Mouse (Mus musculus) embryonic facial prominence, embryonic 12.5 days (tissue): ENCODE data around the gene Hmx1. TPM values are rescaled to one million over a fixed set of nuclear protein-coding genes. Genes with fewer than 3 reads are reported as not detected.
A peak's percentile ranks its signal among the peaks of the same experiment; 100 is the strongest.

ENCODE experiments used
- ATAC-seq: fragments of 200-750 bp; cut with Nextera tagmentation; 2 replicates; pipeline ENCODE4 v1.8.0; 2017; ENCODE audit not compliant: insufficient number of reproducible peaks, insufficient read depth, low FRiP score, low TSS enrichment
- H3K27ac ChIP-seq: fragments of 300-500 bp; sonication (generic); 2 replicates; pipeline ENCODE4 v1.5.1; 2016; ENCODE audit warnings: mild to moderate bottlenecking
- H3K27me3 ChIP-seq: fragments of 300-500 bp; sonication (generic); 2 replicates; pipeline ENCODE4 v1.6.1; 2016; ENCODE audit warnings: mild to moderate bottlenecking, moderate library complexity
- H3K36me3 ChIP-seq: fragments of 300-500 bp; sonication (generic); 2 replicates; pipeline ENCODE4 v1.6.1; 2016; ENCODE audit warnings: mild to moderate bottlenecking
- H3K4me1 ChIP-seq: fragments of 300-500 bp; sonication (generic); 2 replicates; pipeline ENCODE4 v1.6.1; 2016
- H3K4me2 ChIP-seq: fragments of 300-500 bp; sonication (generic); replicated peaks from 2 replicates; pipeline ENCODE4 v1.6.1; 2016; ENCODE audit warnings: mild to moderate bottlenecking, moderate library complexity
- H3K4me3 ChIP-seq: fragments of 300-500 bp; sonication (generic); 2 replicates; pipeline ENCODE4 v1.5.1; 2016; ENCODE audit warnings: mild to moderate bottlenecking
- H3K9ac ChIP-seq: fragments of 300-500 bp; sonication (generic); 2 replicates; pipeline ENCODE4 v1.6.1; 2016; ENCODE audit warnings: mild to moderate bottlenecking, moderate library complexity
- H3K9me3 ChIP-seq: fragments of 300-500 bp; sonication (generic); 2 replicates; pipeline ENCODE4 v1.6.1; 2016; ENCODE audit warnings: mild to moderate bottlenecking, moderate library complexity
- WGBS: fragments of 180-500 bp; shearing (Covaris S2); methylation state at CpG from one replicate; pipeline ENCODE4 v1.1.7; 2016; 5-methylcytosine and 5-hydroxymethylcytosine counted together
- polyA plus RNA-seq: library from polyadenylated mRNA; unstranded; fragments of >200 nt; fragmentation: Nextera tagmentation; extraction: Ambion mirVana; gene quantifications from 2 replicates; pipeline ENCODE4 v1.2.1, GENCODE M21; 2016

The Hmx1 gene
- polyA plus RNA-seq, 1 experiment from 2014 or later = 17.3 TPM

- Histone ChIP-seq H3K4me1 (peaks cover 16% of the 10 kb centered on the region), H3K27me3 (peaks cover 100% of the 10 kb centered on the region), H3K36me3 (no peaks in the 10 kb centered on the region), H3K9ac (peak overlapping the region; percentile 46), H3K27ac (peak overlapping the region; percentile 46; the same call in 1 of the 2 replicates), H3K4me2 (peak overlapping the region; percentile 77), H3K4me3 (peak overlapping the region; percentile 51), H3K9me3 (no peaks in the 10 kb centered on the region)
- no peak for ATAC-seq
- 2% methylated on average over 11 of the region's 11 CpGs for WGBS
Observed at GRCm38 (mm10) chr5:35389441-35389840, 533 bp downstream of the Hmx1 start.

GRCm38 (mm10) chr5:35389915-35390314 is 1.0 kb downstream of the Hmx1 start:
- H3K27ac ChIP-seq = no peak overlapping the region
- H3K9ac ChIP-seq = peak overlapping the region; percentile 46; the same call in 1 of the 2 replicates
- no peaks in the 10 kb centered on the region for H3K9me3 ChIP-seq
- H3K4me1 ChIP-seq = peaks cover 16% of the 10 kb centered on the region
- peak overlapping the region; percentile 51 for H3K4me3 ChIP-seq
- H3K4me2 ChIP-seq = 0 out of 2 replicates have a peak overlapping the region, but pooled peaks have one; percentile 5
- H3K36me3 ChIP-seq = no peaks in the 10 kb centered on the region
- no peak for ATAC-seq
- 10% methylated on average over 3 of the region's 3 CpGs for WGBS
- peaks cover 100% of the 10 kb centered on the region for H3K27me3 ChIP-seq

GRCm38 (mm10) chr5:35390848-35391655 is 2.1 kb downstream of the Hmx1 start:
- peak overlapping the region; percentile 19; the same call in 1 of the 2 replicates for H3K9ac ChIP-seq
- 4% methylated on average over 22 of the region's 22 CpGs for WGBS
- H3K27me3 ChIP-seq = peaks cover 100% of the 10 kb centered on the region
- H3K4me3 ChIP-seq = peak overlapping the region; percentile 51
- ATAC-seq = no peak
- peak overlapping the region; percentile 57 for H3K4me2 ChIP-seq
- H3K9me3 ChIP-seq = no peaks in the 10 kb centered on the region
- no peaks in the 10 kb centered on the region for H3K36me3 ChIP-seq
- H3K4me1 ChIP-seq = peaks cover 16% of the 10 kb centered on the region
- H3K27ac ChIP-seq = no peak overlapping the region

- Histone ChIP-seq H3K9me3 (no peaks in the 10 kb centered on the region), H3K4me1 (peaks cover 16% of the 10 kb centered on the region), H3K4me2 (peak overlapping the region; percentile 57), H3K36me3 (no peaks in the 10 kb centered on the region), H3K9ac (peak overlapping the region; percentile 40; the same call in 1 of the 2 replicates), H3K27ac (no peak overlapping the region), H3K27me3 (peaks cover 94% of the 10 kb centered on the region), H3K4me3 (peak overlapping the region; percentile 51)
- under 1% methylated on average over 73 of the region's 88 CpGs for WGBS
- no peak for ATAC-seq
Observed at GRCm38 (mm10) chr5:35391656-35392333, 2.9 kb downstream of the Hmx1 start.

DNA sequence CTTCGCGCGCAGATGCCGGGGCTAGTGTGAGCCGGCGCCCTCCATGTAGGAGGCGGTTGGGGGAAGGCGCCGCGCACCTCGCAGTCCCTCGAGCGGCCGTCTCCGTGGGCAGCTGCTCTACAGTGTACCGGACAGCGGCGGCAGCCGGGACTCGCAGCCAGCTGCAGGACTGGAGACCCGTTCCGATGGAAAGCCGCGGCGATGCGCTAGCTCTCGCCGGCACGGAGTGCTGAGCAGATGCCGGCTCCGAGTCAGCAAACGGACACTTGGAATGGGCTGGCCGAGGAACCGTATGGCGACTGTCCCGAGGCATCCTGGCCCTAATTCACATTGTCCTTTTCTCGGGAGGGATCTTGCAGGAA is 3.4 kb downstream of the Hmx1 start:
- H3K4me1 ChIP-seq = peaks cover 19% of the 10 kb centered on the region
- H3K4me2 ChIP-seq = peak overlapping the region; percentile 57
- WGBS = under 1% methylated on average over 37 of the region's 37 CpGs
- no peaks in the 10 kb centered on the region for H3K36me3 ChIP-seq
- peak overlapping the region; percentile 40; the same call in 1 of the 2 replicates for H3K9ac ChIP-seq
- H3K27me3 ChIP-seq = peaks cover 94% of the 10 kb centered on the region
- H3K27ac ChIP-seq = no peak overlapping the region
- H3K4me3 ChIP-seq = peak overlapping the region; percentile 51
- H3K9me3 ChIP-seq = no peaks in the 10 kb centered on the region
- no peak for ATAC-seq

DNA sequence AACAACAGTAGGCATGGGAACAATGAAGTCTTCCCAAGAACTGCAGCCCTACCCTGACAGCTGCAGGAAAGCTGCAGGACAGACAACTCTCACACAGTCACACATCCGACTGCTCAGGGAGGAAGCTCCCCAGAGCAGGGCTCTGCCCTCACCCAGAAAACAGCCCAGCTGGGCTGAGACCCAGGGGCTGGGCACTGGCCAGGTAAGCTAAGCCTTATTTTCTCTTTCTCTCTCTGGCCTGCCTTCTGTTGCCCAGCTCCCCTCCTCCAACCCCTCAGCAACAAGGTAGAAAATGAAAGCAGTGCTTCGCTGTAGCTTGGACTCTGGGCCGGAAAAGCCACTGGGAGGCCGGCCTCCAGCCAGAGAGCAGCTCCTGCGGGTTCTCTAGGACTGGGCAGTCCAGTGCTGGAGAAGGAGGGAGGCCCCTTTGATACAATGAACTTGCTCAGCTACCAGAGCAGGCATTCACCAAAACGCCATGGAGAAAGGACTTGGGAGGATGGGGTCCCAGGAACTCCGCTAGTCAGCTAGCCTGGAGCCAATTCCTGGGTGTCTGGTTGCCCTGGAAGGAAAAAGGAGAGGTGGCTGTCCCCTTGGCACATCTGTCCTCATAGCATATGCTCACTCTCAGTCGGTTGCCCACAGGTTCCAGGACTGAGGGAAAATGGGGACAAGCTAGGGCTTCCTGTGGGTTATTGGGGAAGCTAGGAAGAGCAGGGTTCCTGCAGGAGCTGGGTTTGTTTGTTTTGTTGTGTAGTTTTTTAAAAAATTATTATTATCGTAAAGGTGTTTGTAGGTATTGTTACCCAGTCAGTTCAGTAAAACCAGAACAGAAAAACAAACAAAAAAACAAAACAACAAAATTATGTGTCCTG is 6.9 kb downstream of the Hmx1 start:
- H3K36me3 ChIP-seq = no peaks in the 10 kb centered on the region
- no peak overlapping the region; the same call in 1 of the 2 replicates for H3K9ac ChIP-seq
- H3K9me3 ChIP-seq = no peaks in the 10 kb centered on the region
- no peak for ATAC-seq
- H3K4me1 ChIP-seq = peaks cover 24% of the 10 kb centered on the region
- H3K27me3 ChIP-seq = peaks cover 93% of the 10 kb centered on the region
- 6% methylated on average over 9 of the region's 9 CpGs for WGBS
- H3K4me3 ChIP-seq = peak overlapping the region; percentile 12; the same call in 1 of the 2 replicates
- H3K4me2 ChIP-seq = peak overlapping the region; percentile 17; the same call in 1 of the 2 replicates
- no peak overlapping the region for H3K27ac ChIP-seq

DNA sequence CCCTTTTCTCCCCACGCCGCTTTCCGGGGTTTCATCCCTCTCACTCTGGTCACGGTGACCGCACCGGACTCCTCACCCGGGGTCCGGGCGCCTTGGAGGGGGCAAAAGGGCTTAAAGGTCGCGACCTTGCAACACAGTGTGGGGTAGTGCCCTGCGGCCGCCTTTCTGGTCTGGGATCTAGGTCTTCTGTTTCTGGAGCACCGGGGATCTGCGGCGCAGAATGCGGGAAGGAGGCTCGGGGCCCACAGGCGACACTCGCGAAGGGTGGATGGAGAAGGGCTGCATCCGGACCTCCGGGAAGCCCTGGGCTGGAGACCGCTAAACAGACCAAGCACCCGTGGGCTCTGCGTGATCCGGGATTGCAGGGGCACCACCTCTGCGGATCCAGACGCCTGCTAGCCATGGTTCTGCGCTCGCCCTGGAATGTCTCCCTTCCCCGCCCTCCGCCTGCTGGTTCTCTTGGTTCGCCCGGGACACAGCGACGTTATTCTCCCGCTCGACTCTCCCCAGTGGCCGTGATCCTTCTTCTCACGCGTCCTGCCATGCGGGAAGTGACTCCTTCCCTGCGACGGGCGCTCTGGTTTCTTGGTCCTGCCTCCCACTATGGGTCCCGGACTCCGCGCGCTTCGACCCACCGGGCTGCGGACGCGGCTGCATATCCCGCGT is 8.2 kb downstream of the Hmx1 start:
- no peaks in the 10 kb centered on the region for H3K9me3 ChIP-seq
- peak overlapping the region; percentile 25 for H3K4me3 ChIP-seq
- no peak overlapping the region for H3K27ac ChIP-seq
- WGBS = under 1% methylated on average over 57 of the region's 57 CpGs
- no peak for ATAC-seq
- H3K9ac ChIP-seq = 0 out of 2 replicates have a peak overlapping the region, but pooled peaks have one; percentile 4
- H3K4me2 ChIP-seq = peak overlapping the region; percentile 45
- H3K27me3 ChIP-seq = peaks cover 93% of the 10 kb centered on the region
- no peaks in the 10 kb centered on the region for H3K36me3 ChIP-seq
- peaks cover 16% of the 10 kb centered on the region for H3K4me1 ChIP-seq

DNA sequence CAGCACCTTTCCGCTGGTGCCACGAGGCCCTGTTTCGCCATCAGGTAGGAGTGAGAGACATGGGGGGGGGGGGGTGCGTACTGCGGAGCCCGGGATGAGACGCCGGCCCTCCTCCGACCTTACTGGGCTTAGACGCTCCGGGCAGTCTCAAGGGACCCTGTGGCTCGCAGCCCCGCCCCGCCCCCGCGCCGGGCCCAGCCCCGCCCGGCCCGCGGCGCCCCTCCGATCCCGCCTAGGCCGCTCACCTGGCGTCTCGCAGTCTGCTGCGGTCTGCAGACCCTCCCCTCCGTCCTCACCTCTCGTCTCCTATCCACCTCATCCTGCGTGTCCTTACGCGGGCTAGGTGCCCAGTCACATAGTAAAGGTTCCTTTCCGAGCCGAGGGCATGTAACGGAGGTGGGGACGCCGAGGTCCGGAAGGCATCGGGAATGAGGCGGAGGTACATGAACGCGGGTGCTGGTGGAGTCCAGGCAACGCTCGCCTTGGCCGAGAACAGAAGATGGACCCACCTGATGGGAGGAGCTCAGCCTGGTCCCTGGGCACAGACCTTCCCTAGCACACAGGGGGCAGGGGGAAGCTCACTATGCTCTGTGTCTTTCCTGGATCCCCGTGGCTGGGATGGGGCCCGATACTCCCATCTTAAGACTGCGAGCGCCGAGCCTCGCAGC is 8.9 kb downstream of the Hmx1 start:
- H3K9ac ChIP-seq = peak overlapping the region; percentile 19; the same call in 1 of the 2 replicates
- H3K9me3 ChIP-seq = no peaks in the 10 kb centered on the region
- WGBS = under 1% methylated on average over 46 of the region's 52 CpGs
- peaks cover 14% of the 10 kb centered on the region for H3K4me1 ChIP-seq
- peaks cover 93% of the 10 kb centered on the region for H3K27me3 ChIP-seq
- no peak for ATAC-seq
- no peaks in the 10 kb centered on the region for H3K36me3 ChIP-seq
- H3K4me3 ChIP-seq = peak overlapping the region; percentile 25
- peak overlapping the region; percentile 45 for H3K4me2 ChIP-seq
- no peak overlapping the region for H3K27ac ChIP-seq

- WGBS = 2% methylated on average over 14 of the region's 14 CpGs
- ATAC-seq = no peak
- peaks cover 93% of the 10 kb centered on the region for H3K27me3 ChIP-seq
- H3K4me2 ChIP-seq = no peak overlapping the region
- H3K9ac ChIP-seq = 0 out of 2 replicates have a peak overlapping the region, but pooled peaks have one; percentile 19
- no peak overlapping the region for H3K27ac ChIP-seq
- peaks cover 14% of the 10 kb centered on the region for H3K4me1 ChIP-seq
- no peaks in the 10 kb centered on the region for H3K36me3 ChIP-seq
- no peak overlapping the region for H3K4me3 ChIP-seq
- H3K9me3 ChIP-seq = no peaks in the 10 kb centered on the region
Observed at GRCm38 (mm10) chr5:35398310-35398910, 9.5 kb downstream of the Hmx1 start.

- Histone ChIP-seq H3K27me3 (peaks cover 93% of the 10 kb centered on the region), H3K9me3 (no peaks in the 10 kb centered on the region), H3K9ac (no peak overlapping the region), H3K4me3 (no peak overlapping the region), H3K4me1 (peaks cover 14% of the 10 kb centered on the region), H3K27ac (no peak overlapping the region), H3K4me2 (no peak overlapping the region), H3K36me3 (no peaks in the 10 kb centered on the region)
- 4% methylated on average over 7 of the region's 7 CpGs for WGBS
- no peak for ATAC-seq
Observed at GRCm38 (mm10) chr5:35399061-35399460, 10.2 kb downstream of the Hmx1 start.
